8 mouse cellular contexts compared by ENCODE assay signal in the genomic region with DNA sequence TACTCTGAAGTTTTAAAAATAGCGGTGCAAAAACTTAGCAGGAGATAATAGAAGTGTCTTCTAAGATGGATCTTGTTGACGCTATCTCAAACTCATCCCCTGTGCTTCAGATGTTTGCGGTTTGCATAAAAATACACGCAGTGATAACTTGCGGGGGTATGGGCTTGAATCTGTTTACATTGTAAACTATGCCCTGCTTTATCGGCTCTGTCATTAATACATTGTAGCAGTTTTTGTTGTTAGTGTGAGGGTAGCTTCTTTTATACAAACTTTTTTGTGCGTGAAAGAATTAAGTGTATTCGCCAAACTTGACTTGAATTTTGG. TPM values are rescaled to one million over a fixed set of nuclear protein-coding genes. Genes with fewer than 3 reads are reported as not detected.
A peak's percentile ranks its signal among the peaks of the same experiment; 100 is the strongest.
DNase-seq lines count a peak whose midpoint lies in the region; ATAC-seq and TF ChIP-seq lines count a peak whose summit lies in the region.
"Had no signal": no experiment of that assay in that cellular context is flagged by ENCODE, and none has a peak within 500 bp of the region (broad histone marks: within the 10 kb centered on the region; RNA-seq: fewer than 3 reads in every experiment).

No protein-coding gene starts in this region.

- no peaks in the 10 kb centered on the region for H3K36me3 ChIP-seq in lung, postnatal 0 days (ENCODE audit: insufficient read depth, low read length)
- peaks cover 22% of the 10 kb centered on the region for H3K36me3 ChIP-seq in forebrain, embryonic 10.5 days (replicated peaks)
- H3K36me3 ChIP-seq in limb, embryonic 14.5 days (ENCODE audit: control insufficient read depth, insufficient read depth, low read length): peaks cover 3% of the 10 kb centered on the region; the same call in 1 of the 2 replicates
- no peaks in the 10 kb centered on the region for H3K36me3 ChIP-seq in stomach, embryonic 16.5 days (ENCODE audit: control insufficient read depth, insufficient read depth, low read length)

- TF ChIP-seq EP300 in lung, postnatal 0 days (IDR thresholded peaks at IDR 0.05): no peak

- no peak for DNase-seq in lung, postnatal 0 days (ENCODE audit: low spot score)
- no peak for DNase-seq in lung, postnatal 4 days
- no peak for DNase-seq in forebrain, embryonic 10.5 days (ENCODE audit: extremely low spot score, low spot score)
- DNase-seq in limb, embryonic 14.5 days (ENCODE audit: low spot score): no peak
- no peak for DNase-seq in layer of hippocampus, postnatal 36 days

- peaks cover 7% of the 10 kb centered on the region; the same call in 1 of the 2 replicates for H3K4me1 ChIP-seq in lung, postnatal 0 days (ENCODE audit: insufficient read depth, low read depth, low read length)
- H3K4me1 ChIP-seq in forebrain, embryonic 10.5 days: peaks cover 23% of the 10 kb centered on the region
- H3K4me1 ChIP-seq in limb, embryonic 14.5 days (ENCODE audit: control insufficient read depth, insufficient read depth, low read length): peaks cover 19% of the 10 kb centered on the region
- peaks cover 21% of the 10 kb centered on the region for H3K4me1 ChIP-seq in stomach, embryonic 16.5 days (ENCODE audit: control insufficient read depth, insufficient read depth, low read length)

- H3K27me3 ChIP-seq in lung, postnatal 0 days (replicated peaks; ENCODE audit: insufficient read depth, low read length): no peaks in the 10 kb centered on the region
- no peaks in the 10 kb centered on the region for H3K27me3 ChIP-seq in forebrain, embryonic 10.5 days (ENCODE audit: poor library complexity, severe bottlenecking)
- no peaks in the 10 kb centered on the region for H3K27me3 ChIP-seq in limb, embryonic 14.5 days (ENCODE audit: control insufficient read depth, insufficient read depth, low read length)
- no peaks in the 10 kb centered on the region for H3K27me3 ChIP-seq in stomach, embryonic 16.5 days (ENCODE audit: control insufficient read depth, insufficient read depth, low read length)

- H3K4me3 ChIP-seq in lung, postnatal 0 days (ENCODE audit: low read depth, low read length): peak overlapping the region; percentile 98
- peak overlapping the region; percentile 100 for H3K4me3 ChIP-seq in forebrain, embryonic 10.5 days
- peak overlapping the region; percentile 96 for H3K4me3 ChIP-seq in limb, embryonic 14.5 days (replicated peaks; ENCODE audit: low read length)
- H3K4me3 ChIP-seq in stomach, embryonic 16.5 days (replicated peaks; ENCODE audit: low read length): peak overlapping the region; percentile 93

- no peak for ATAC-seq in lung, postnatal 0 days
- ATAC-seq in limb, embryonic 14.5 days (ENCODE audit: low FRiP score, low read depth): no peak
- ATAC-seq in stomach, embryonic 16.5 days (ENCODE audit: insufficient read depth, low FRiP score): no peak
- ATAC-seq in cerebellum, adult (ENCODE audit: insufficient number of reproducible peaks, low FRiP score, low TSS enrichment): no peak

- no peak for TF ChIP-seq POLR2A in limb, embryonic 14.5 days (IDR thresholded peaks at IDR 0.05; ENCODE audit: borderline replicate concordance, extremely low read depth, insufficient read depth, insufficient read length)

- TF ChIP-seq CTCF in lung, postnatal 0 days (IDR thresholded peaks at IDR 0.05): no peak

- peak overlapping the region; percentile 94 for H3K9ac ChIP-seq in lung, postnatal 0 days (replicated peaks; ENCODE audit: low read depth)
- H3K9ac ChIP-seq in limb, embryonic 14.5 days (ENCODE audit: low read depth, low read length, severe bottlenecking): peak overlapping the region; percentile 97
- peak overlapping the region; percentile 96 for H3K9ac ChIP-seq in stomach, embryonic 16.5 days (ENCODE audit: low read length)

- H3K9me3 ChIP-seq in lung, postnatal 0 days (ENCODE audit: low read length): no peaks in the 10 kb centered on the region
- no peaks in the 10 kb centered on the region for H3K9me3 ChIP-seq in forebrain, embryonic 10.5 days
- no peaks in the 10 kb centered on the region for H3K9me3 ChIP-seq in limb, embryonic 14.5 days (ENCODE audit: control insufficient read depth, low read length)
- no peaks in the 10 kb centered on the region for H3K9me3 ChIP-seq in stomach, embryonic 16.5 days (replicated peaks; ENCODE audit: control insufficient read depth, low read length)

- WGBS in lung, postnatal 0 days: 8% methylated on average over 8 of the region's 8 CpGs
- WGBS in forebrain, embryonic 10.5 days: 11% methylated on average over 8 of the region's 8 CpGs
- 9% methylated on average over 8 of the region's 8 CpGs for WGBS in limb, embryonic 14.5 days
- 7% methylated on average over 8 of the region's 8 CpGs for WGBS in stomach, embryonic 16.5 days

- peak overlapping the region; percentile 96 for H3K27ac ChIP-seq in lung, postnatal 0 days (ENCODE audit: low read length)
- peak overlapping the region; percentile 96 for H3K27ac ChIP-seq in forebrain, embryonic 10.5 days
- H3K27ac ChIP-seq in limb, embryonic 14.5 days (replicated peaks; ENCODE audit: low read depth, low read length): peak overlapping the region; percentile 91; the same call in 1 of the 2 replicates
- peak overlapping the region; percentile 95 for H3K27ac ChIP-seq in stomach, embryonic 16.5 days (ENCODE audit: low read length)

- peak overlapping the region; percentile 83 for H3K4me2 ChIP-seq in lung, postnatal 0 days (replicated peaks; ENCODE audit: low read depth, low read length)
- H3K4me2 ChIP-seq in limb, embryonic 14.5 days (replicated peaks; ENCODE audit: low read depth, low read length, severe bottlenecking): peak overlapping the region; percentile 85
- H3K4me2 ChIP-seq in stomach, embryonic 16.5 days (ENCODE audit: low read depth, low read length): peak overlapping the region; percentile 72

RNA-seq across cellular contexts. Expression of a gene that starts 2.1 kb away (rescaled TPM):
- polyA plus RNA-seq in lung, postnatal 0 days (2015; fragmentation: Nextera tagmentation; extraction: Ambion mirVana): 12.7 and 16.9 TPM in 2 replicates
- polyA plus RNA-seq in forebrain, embryonic 10.5 days (2016; fragmentation: Nextera tagmentation; extraction: Ambion mirVana): 68.3 and 68.6 TPM in 2 replicates
- polyA plus RNA-seq in limb, embryonic 14.5 days (2012; rRNA removed): 22.4 and 26.9 TPM in 2 replicates
- polyA plus RNA-seq in limb, embryonic 14.5 days (2014; fragmentation: Nextera tagmentation; extraction: Ambion mirVana): 37.4 and 37.8 TPM in 2 replicates
- 25.3 and 28.9 TPM in 2 replicates for polyA plus RNA-seq in stomach, embryonic 16.5 days (2015; fragmentation: Nextera tagmentation; extraction: Ambion mirVana)
- total RNA-seq in layer of hippocampus, postnatal 36 days (2021): 10 to 100 TPM; 49.3 to 56.6 TPM

RNA-seq across cellular contexts. Expression of a gene that starts 8.3 kb away (rescaled TPM):
- polyA plus RNA-seq in lung, postnatal 0 days (2015; fragmentation: Nextera tagmentation; extraction: Ambion mirVana): 498 and 517 TPM in 2 replicates
- polyA plus RNA-seq in forebrain, embryonic 10.5 days (2016; fragmentation: Nextera tagmentation; extraction: Ambion mirVana): 642 and 667 TPM in 2 replicates
- 249 and 276 TPM in 2 replicates for polyA plus RNA-seq in limb, embryonic 14.5 days (2012; rRNA removed)
- polyA plus RNA-seq in limb, embryonic 14.5 days (2014; fragmentation: Nextera tagmentation; extraction: Ambion mirVana): 624 and 640 TPM in 2 replicates
- 640 and 740 TPM in 2 replicates for polyA plus RNA-seq in stomach, embryonic 16.5 days (2015; fragmentation: Nextera tagmentation; extraction: Ambion mirVana)
- 100 to 1,000 TPM; 323 to 359 TPM for total RNA-seq in layer of hippocampus, postnatal 36 days (2021)

RNA-seq across cellular contexts. Expression of a gene that starts 20.6 kb away (rescaled TPM):
- not detected in 2 replicates for polyA plus RNA-seq in lung, postnatal 0 days (2015; fragmentation: Nextera tagmentation; extraction: Ambion mirVana)
- polyA plus RNA-seq in forebrain, embryonic 10.5 days (2016; fragmentation: Nextera tagmentation; extraction: Ambion mirVana): 8.4 and 12.8 TPM in 2 replicates
- polyA plus RNA-seq in limb, embryonic 14.5 days (2012; rRNA removed): 3.1 TPM in 2 replicates
- polyA plus RNA-seq in limb, embryonic 14.5 days (2014; fragmentation: Nextera tagmentation; extraction: Ambion mirVana): 4.0 and 4.9 TPM in 2 replicates
- 4.2 and 4.5 TPM in 2 replicates for polyA plus RNA-seq in stomach, embryonic 16.5 days (2015; fragmentation: Nextera tagmentation; extraction: Ambion mirVana)
- total RNA-seq in layer of hippocampus, postnatal 36 days (2021): not detected
- total RNA-seq: left cerebral cortex, adult 18-20 months had no signal
